Mouse (Mus musculus): ENCODE measurements around the gene 4930402F06Rik. TPM values are rescaled to one million over a fixed set of nuclear protein-coding genes. Genes with fewer than 3 reads are reported as not detected.
A peak's percentile ranks its signal among the peaks of the same experiment; 100 is the strongest.

4930402F06Rik gene
- polyA plus RNA-seq, 1 experiment = not detected

DNA sequence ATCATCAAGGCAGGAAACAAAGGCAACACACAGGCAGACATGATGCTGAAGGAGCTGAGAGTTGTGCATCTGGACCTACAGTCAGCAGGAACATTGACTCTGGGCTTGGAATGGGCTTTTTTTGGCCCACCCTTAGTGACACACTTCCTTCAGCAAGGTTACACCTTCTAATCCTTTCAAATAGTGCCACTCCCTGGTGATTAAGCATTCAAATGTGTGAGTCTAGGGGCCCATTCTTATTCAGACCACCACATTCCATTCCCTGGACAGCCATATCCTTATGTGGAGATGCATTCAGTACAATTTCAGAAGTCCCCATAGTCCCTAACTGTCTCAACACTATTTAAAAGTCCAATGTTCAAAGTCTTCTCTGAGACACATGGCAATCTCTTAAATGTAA is 26.3 kb downstream of the 4930402F06Rik start:
- H3K4me3 ChIP-seq (replicated peaks; ENCODE audit: insufficient read depth, low read depth, low read length) = no peak overlapping the region
- TF ChIP-seq POLR2A (IDR thresholded peaks at IDR 0.05; ENCODE audit: borderline replicate concordance, insufficient read depth, low read length) (no peak), CTCF (IDR thresholded peaks at IDR 0.05; ENCODE audit: borderline replicate concordance, insufficient read depth, low read depth, low read length) (no peak)

DNA sequence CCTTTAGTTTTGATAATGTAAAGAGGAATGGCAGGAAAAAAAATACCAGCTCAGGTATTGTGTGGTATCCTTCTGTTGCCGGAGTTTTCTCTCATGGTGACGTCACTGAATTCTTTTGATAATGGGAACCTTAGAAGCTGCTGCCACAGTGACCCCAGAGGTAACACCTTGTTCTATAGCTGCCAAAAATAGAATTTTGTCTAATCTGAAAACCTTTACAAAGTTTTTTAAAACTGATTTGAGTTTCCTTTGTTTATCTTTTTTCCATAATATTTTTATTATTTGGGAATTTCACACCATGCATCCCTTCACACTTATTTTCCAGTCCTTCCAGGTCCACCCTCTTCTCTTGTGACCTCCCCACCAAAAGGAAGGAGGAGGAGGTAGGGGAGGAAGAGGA is 29.3 kb downstream of the 4930402F06Rik start, which contains the start of gene 4930568D16Rik:
TSS of gene 4930568D16Rik (minus strand) at position 101 of the 400 bp plus-strand sequence.
- TF ChIP-seq CTCF (IDR thresholded peaks at IDR 0.05; ENCODE audit: borderline replicate concordance, insufficient read depth, low read depth, low read length) (no peak), POLR2A (IDR thresholded peaks at IDR 0.05; ENCODE audit: borderline replicate concordance, insufficient read depth, low read length) (no peak)
- H3K4me3 ChIP-seq (replicated peaks; ENCODE audit: insufficient read depth, low read depth, low read length) = no peak within 1 kb of the TSS
- no peaks in the 10 kb centered on the region for H3K27me3 ChIP-seq (ENCODE audit: control insufficient read depth, insufficient read depth, low read length)
- no peaks in the 10 kb centered on the region for H3K4me1 ChIP-seq (ENCODE audit: control insufficient read depth, insufficient read depth, low read length)
- WGBS = 83% methylated on average over 2 of the region's 2 CpGs
- no peak within 1 kb of the TSS for H3K27ac ChIP-seq (ENCODE audit: insufficient read depth, low read length)
- no peak for DNase-seq

More for the DNA sequence above, 26.3 kb downstream of the 4930402F06Rik start:
- no peak overlapping the region for H3K27ac ChIP-seq (ENCODE audit: insufficient read depth, low read length)
- no peaks in the 10 kb centered on the region for H3K27me3 ChIP-seq (ENCODE audit: control insufficient read depth, insufficient read depth, low read length)
- H3K4me1 ChIP-seq (ENCODE audit: control insufficient read depth, insufficient read depth, low read length) = no peaks in the 10 kb centered on the region
- no peak for DNase-seq

DNA sequence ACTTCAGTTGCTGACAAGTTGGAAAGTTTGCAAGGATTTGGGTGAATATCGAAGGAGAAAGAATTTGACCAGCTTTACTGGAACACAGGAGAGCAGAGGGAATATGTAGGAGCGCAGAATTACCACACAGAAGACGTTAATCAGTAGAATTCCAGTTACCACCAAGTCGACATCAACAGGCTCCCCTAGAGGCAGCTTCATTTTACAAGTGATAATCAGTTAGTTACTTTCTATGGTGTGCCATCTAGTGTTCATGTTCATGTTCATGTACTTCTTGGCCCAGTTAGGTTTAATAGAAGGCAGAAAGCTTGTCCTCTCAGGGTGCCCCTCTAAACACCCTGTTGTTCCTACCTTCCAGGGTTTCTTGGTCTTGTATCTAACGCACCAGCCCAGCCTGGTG is 47.8 kb downstream of the 4930402F06Rik start:
- Histone ChIP-seq H3K4me3 (replicated peaks; ENCODE audit: insufficient read depth, low read depth, low read length) (no peak overlapping the region), H3K27me3 (ENCODE audit: control insufficient read depth, insufficient read depth, low read length) (no peaks in the 10 kb centered on the region), H3K4me1 (ENCODE audit: control insufficient read depth, insufficient read depth, low read length) (no peaks in the 10 kb centered on the region), H3K27ac (ENCODE audit: insufficient read depth, low read length) (no peak overlapping the region)
- WGBS = 41% methylated on average over 5 of the region's 5 CpGs
- peak in 1 of 2 experiments; percentile 32 for DNase-seq
- TF ChIP-seq POLR2A (IDR thresholded peaks at IDR 0.05; ENCODE audit: borderline replicate concordance, insufficient read depth, low read length) = no peak
- peak; percentile 55; the same call in 1 of the 2 replicates for TF ChIP-seq CTCF (IDR thresholded peaks at IDR 0.05; ENCODE audit: borderline replicate concordance, insufficient read depth, low read depth, low read length)

DNA sequence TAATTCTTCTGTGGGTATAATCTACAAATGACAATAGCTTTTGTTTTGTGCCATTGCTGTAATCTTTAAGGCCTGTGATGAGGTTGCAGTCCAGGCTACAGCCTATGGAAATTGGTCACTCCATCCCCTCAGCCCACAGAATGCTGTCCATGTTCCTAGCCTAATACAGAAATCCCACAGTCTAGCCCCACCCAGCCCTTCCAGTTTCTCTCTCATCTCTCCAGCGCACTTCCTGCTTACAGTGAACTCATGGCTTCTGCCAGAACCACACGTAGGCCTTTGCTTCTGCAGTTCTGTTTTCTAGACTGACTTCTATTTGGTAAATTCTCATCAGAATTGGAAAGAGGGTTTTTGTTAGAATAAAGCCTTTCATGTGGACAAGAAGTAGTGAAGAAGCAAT is 51.0 kb downstream of the 4930402F06Rik start:
- Histone ChIP-seq H3K27me3 (ENCODE audit: control insufficient read depth, insufficient read depth, low read length) (no peaks in the 10 kb centered on the region), H3K27ac (ENCODE audit: insufficient read depth, low read length) (no peak overlapping the region), H3K4me1 (ENCODE audit: control insufficient read depth, insufficient read depth, low read length) (no peaks in the 10 kb centered on the region), H3K4me3 (replicated peaks; ENCODE audit: insufficient read depth, low read depth, low read length) (no peak overlapping the region)
- no peak for DNase-seq
- 76% methylated on average over 2 of the region's 2 CpGs for WGBS
- no peak for TF ChIP-seq POLR2A (IDR thresholded peaks at IDR 0.05; ENCODE audit: borderline replicate concordance, insufficient read depth, low read length)
- TF ChIP-seq CTCF (IDR thresholded peaks at IDR 0.05; ENCODE audit: borderline replicate concordance, insufficient read depth, low read depth, low read length) = no peak

DNA sequence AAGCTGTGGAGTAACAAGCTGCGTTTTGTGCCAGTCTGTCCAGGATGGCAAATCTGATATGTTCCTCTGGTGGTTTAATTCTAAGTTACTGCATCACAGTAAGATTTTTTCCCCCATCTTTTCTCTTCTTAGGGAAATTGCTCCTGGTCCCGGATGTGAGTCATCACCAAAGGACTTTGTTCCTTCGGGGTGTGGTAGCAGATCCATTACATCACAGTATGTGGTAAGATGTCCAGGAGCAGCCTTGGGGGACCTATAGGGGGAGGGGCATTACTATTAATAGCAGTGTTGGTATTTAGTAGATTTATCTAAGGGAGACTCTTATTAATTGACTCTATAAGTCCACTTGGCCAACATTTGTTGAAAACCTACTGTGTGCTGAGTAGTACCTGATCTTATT is 54.4 kb downstream of the 4930402F06Rik start:
- WGBS = 71% methylated on average over 3 of the region's 3 CpGs
- TF ChIP-seq POLR2A (IDR thresholded peaks at IDR 0.05; ENCODE audit: borderline replicate concordance, insufficient read depth, low read length) (no peak), CTCF (IDR thresholded peaks at IDR 0.05; ENCODE audit: borderline replicate concordance, insufficient read depth, low read depth, low read length) (no peak)

DNA sequence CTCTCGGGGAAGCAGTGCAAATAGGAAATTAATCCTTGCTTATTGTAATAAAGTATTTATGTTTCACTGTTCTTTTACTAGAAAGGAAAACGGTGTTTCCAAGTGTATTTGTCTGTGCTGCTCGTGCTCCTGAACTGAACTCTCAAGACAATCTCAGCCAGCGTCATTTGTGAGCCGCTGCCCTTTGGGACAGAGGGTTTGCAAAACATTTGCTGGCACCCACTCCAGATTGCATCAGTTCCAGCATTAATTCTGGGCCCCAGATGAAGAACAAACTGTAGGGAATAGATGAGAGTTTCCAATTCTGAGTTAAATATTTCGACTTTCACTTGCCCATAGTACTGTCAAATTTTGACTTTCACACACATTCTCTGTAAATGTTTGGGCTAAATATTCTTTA is 58.3 kb downstream of the 4930402F06Rik start:
- Histone ChIP-seq H3K4me1 (ENCODE audit: control insufficient read depth, insufficient read depth, low read length) (no peaks in the 10 kb centered on the region), H3K27me3 (ENCODE audit: control insufficient read depth, insufficient read depth, low read length) (no peaks in the 10 kb centered on the region), H3K27ac (ENCODE audit: insufficient read depth, low read length) (no peak overlapping the region), H3K4me3 (replicated peaks; ENCODE audit: insufficient read depth, low read depth, low read length) (no peak overlapping the region)
- DNase-seq = no peak
- TF ChIP-seq CTCF (IDR thresholded peaks at IDR 0.05; ENCODE audit: borderline replicate concordance, insufficient read depth, low read depth, low read length) (no peak), POLR2A (IDR thresholded peaks at IDR 0.05; ENCODE audit: borderline replicate concordance, insufficient read depth, low read length) (no peak)
- WGBS = 80% methylated on average over 6 of the region's 6 CpGs

More for the DNA sequence above, 54.4 kb downstream of the 4930402F06Rik start:
- DNase-seq = no peak
- Histone ChIP-seq H3K27ac (ENCODE audit: insufficient read depth, low read length) (no peak overlapping the region), H3K27me3 (ENCODE audit: control insufficient read depth, insufficient read depth, low read length) (no peaks in the 10 kb centered on the region), H3K4me3 (replicated peaks; ENCODE audit: insufficient read depth, low read depth, low read length) (no peak overlapping the region), H3K4me1 (ENCODE audit: control insufficient read depth, insufficient read depth, low read length) (no peaks in the 10 kb centered on the region)

DNA sequence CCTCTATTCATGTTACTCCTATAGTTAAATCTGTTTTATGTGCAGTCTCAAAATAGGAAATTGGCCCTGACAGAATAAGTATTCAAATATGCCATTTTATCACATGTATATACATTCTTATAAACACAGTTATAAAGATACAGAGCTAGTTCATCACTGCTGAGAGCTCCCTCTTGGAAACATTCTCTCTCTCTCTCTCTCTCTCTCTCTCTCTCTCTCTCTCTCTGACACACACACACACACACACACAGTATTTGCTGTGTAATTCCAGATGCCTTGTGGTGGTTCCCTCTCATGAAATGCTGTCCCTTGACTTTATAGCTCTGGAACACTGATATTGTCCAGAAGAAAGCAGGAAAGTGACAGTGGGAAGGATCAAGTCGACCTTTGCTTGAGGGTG is 58.9 kb downstream of the 4930402F06Rik start:
- H3K27me3 ChIP-seq (ENCODE audit: control insufficient read depth, insufficient read depth, low read length) = no peaks in the 10 kb centered on the region
- no peak for TF ChIP-seq CTCF (IDR thresholded peaks at IDR 0.05; ENCODE audit: borderline replicate concordance, insufficient read depth, low read depth, low read length)
- TF ChIP-seq POLR2A (IDR thresholded peaks at IDR 0.05; ENCODE audit: borderline replicate concordance, insufficient read depth, low read length) = no peak
- WGBS = 89% methylated on average over 1 of the region's 1 CpGs
- H3K4me1 ChIP-seq (ENCODE audit: control insufficient read depth, insufficient read depth, low read length) = no peaks in the 10 kb centered on the region
- DNase-seq = no peak
- H3K4me3 ChIP-seq (replicated peaks; ENCODE audit: insufficient read depth, low read depth, low read length) = no peak overlapping the region
- H3K27ac ChIP-seq (ENCODE audit: insufficient read depth, low read length) = no peak overlapping the region

DNA sequence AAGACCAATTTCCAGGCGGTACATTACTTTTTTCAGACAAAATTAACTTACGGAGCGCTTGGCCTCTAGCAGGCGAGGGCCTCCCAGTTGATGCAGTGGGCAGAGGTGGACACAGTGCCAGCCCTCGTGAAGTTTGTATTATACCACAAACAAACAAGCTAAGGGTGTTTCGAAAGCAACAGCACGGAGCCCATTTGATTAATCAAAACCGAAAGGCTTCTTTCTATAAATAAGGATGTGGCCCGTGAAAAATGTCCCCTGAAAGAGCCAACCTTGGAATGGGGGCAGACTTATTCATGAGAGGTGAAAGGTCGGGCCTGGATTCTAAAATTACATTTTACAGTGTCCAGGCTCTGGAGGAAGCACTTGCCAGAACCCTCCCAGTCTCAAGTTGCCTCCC is 59.6 kb downstream of the 4930402F06Rik start:
- 67% methylated on average over 10 of the region's 10 CpGs for WGBS
- H3K27ac ChIP-seq (ENCODE audit: insufficient read depth, low read length) = no peak overlapping the region
- H3K4me1 ChIP-seq (ENCODE audit: control insufficient read depth, insufficient read depth, low read length) = no peaks in the 10 kb centered on the region
- H3K4me3 ChIP-seq (replicated peaks; ENCODE audit: insufficient read depth, low read depth, low read length) = no peak overlapping the region
- TF ChIP-seq POLR2A (IDR thresholded peaks at IDR 0.05; ENCODE audit: borderline replicate concordance, insufficient read depth, low read length) = no peak
- TF ChIP-seq CTCF (IDR thresholded peaks at IDR 0.05; ENCODE audit: borderline replicate concordance, insufficient read depth, low read depth, low read length) = no peak
- no peaks in the 10 kb centered on the region for H3K27me3 ChIP-seq (ENCODE audit: control insufficient read depth, insufficient read depth, low read length)
- DNase-seq = no peak

Data from cerebellum, adult 2 months (tissue).